Mouse (Mus musculus) embryonic facial prominence, embryonic 13.5 days (tissue): ENCODE results near the gene Srp68. TPM values are rescaled to one million over a fixed set of nuclear protein-coding genes. Genes with fewer than 3 reads are reported as not detected.

Experiments used
- ATAC-seq: fragments of 200-750 bp; cut with Nextera tagmentation; 2 replicates; pipeline ENCODE4 v1.8.0; 2017; ENCODE audit warnings: low read depth; ENCODE audit not compliant: insufficient number of reproducible peaks, insufficient read depth, low FRiP score, low TSS enrichment
- H3K27ac ChIP-seq: fragments of 300-500 bp; sonication (generic); 2 replicates; pipeline ENCODE4 v1.5.1; 2015; ENCODE audit warnings: moderate library complexity, mild to moderate bottlenecking, inconsistent platforms
- H3K27me3 ChIP-seq: fragments of 300-500 bp; sonication (generic); 2 replicates; pipeline ENCODE4 v1.6.1; 2015; ENCODE audit warnings: mild to moderate bottlenecking, inconsistent platforms
- H3K36me3 ChIP-seq: fragments of 300-500 bp; sonication (generic); 2 replicates; pipeline ENCODE4 v1.6.1; 2015; ENCODE audit warnings: mild to moderate bottlenecking, inconsistent platforms
- H3K4me1 ChIP-seq: fragments of 300-500 bp; sonication (generic); 2 replicates; pipeline ENCODE4 v1.6.1; 2015; ENCODE audit warnings: inconsistent platforms
- H3K4me2 ChIP-seq: fragments of 300-500 bp; sonication (generic); 2 replicates; pipeline ENCODE4 v1.6.1; 2015; ENCODE audit warnings: moderate library complexity, mild to moderate bottlenecking, inconsistent platforms
- H3K4me3 ChIP-seq: fragments of 300-500 bp; sonication (generic); 2 replicates; pipeline ENCODE4 v1.5.1; 2015; ENCODE audit warnings: mild to moderate bottlenecking, inconsistent platforms
- H3K9ac ChIP-seq: fragments of 300-500 bp; sonication (generic); 2 replicates; pipeline ENCODE4 v1.6.1; 2015; ENCODE audit warnings: mild to moderate bottlenecking, inconsistent platforms
- H3K9me3 ChIP-seq: fragments of 300-500 bp; sonication (generic); 2 replicates; pipeline ENCODE4 v1.6.1; 2016; ENCODE audit warnings: inconsistent platforms
- WGBS: fragments of 180-500 bp; shearing (Covaris S2); methylation state at CpG from one replicate; pipeline ENCODE4 v1.1.7; 2015; ENCODE audit warnings: mixed read lengths; 5-methylcytosine and 5-hydroxymethylcytosine counted together
- polyA plus RNA-seq: library from polyadenylated mRNA; unstranded; fragments of >200 nt; fragmentation: Nextera tagmentation; extraction: Ambion mirVana; gene quantifications from 2 replicates; pipeline ENCODE4 v1.2.1, GENCODE M21; 2015

Gene Srp68
- polyA plus RNA-seq, 1 experiment from 2014 or later = 97.5 TPM

GRCm38 (mm10) chr11:116237742-116238395, 36.1 kb downstream of the Srp68 start, which contains the start of gene Evpl:
Evpl (minus strand) TSS chr11:116238077.
- no peaks in the 10 kb centered on the region for H3K36me3 ChIP-seq
- peak within 1 kb of the TSS; percentile 57; the same call in 1 of the 2 replicates for H3K9ac ChIP-seq
- ATAC-seq = peak; percentile 73
- 12% methylated on average over 30 of the region's 31 CpGs for WGBS
- peaks cover 32% of the 10 kb centered on the region for H3K27me3 ChIP-seq
- H3K27ac ChIP-seq = 0 out of 2 replicates have a peak within 1 kb of the TSS, but pooled peaks have one; percentile 44
- H3K4me2 ChIP-seq = peak within 1 kb of the TSS; percentile 50
- no peaks in the 10 kb centered on the region for H3K9me3 ChIP-seq
- H3K4me3 ChIP-seq = peak within 1 kb of the TSS; percentile 39
- H3K4me1 ChIP-seq = peaks cover 15% of the 10 kb centered on the region

- no peaks in the 10 kb centered on the region for H3K36me3 ChIP-seq
- no peak for ATAC-seq
- H3K4me3 ChIP-seq = no peak overlapping the region
- no peak overlapping the region for H3K27ac ChIP-seq
- H3K4me1 ChIP-seq = peaks cover 6% of the 10 kb centered on the region; the same call in 1 of the 2 replicates
- no peak overlapping the region for H3K4me2 ChIP-seq
- H3K9ac ChIP-seq = no peak overlapping the region
- WGBS = 86% methylated on average over 8 of the region's 8 CpGs
- H3K9me3 ChIP-seq = no peaks in the 10 kb centered on the region
- peaks cover 37% of the 10 kb centered on the region for H3K27me3 ChIP-seq
These were observed 39.1 kb downstream of the Srp68 start for GRCm38 (mm10) chr11:116234901-116235300.

GRCm38 (mm10) chr11:116232427-116232826, 41.6 kb downstream of the Srp68 start:
- WGBS = 27% methylated on average over 17 of the region's 17 CpGs

GRCm38 (mm10) chr11:116228699-116229098, 45.3 kb downstream of the Srp68 start:
- Histone ChIP-seq H3K27me3 (peaks cover 29% of the 10 kb centered on the region), H3K4me1 (0 out of 2 replicates have a peak, but pooled peaks cover 9% of the 10 kb centered on the region), H3K4me3 (no peak overlapping the region), H3K27ac (no peak overlapping the region), H3K4me2 (no peak overlapping the region), H3K9me3 (no peaks in the 10 kb centered on the region), H3K9ac (no peak overlapping the region), H3K36me3 (peaks cover 18% of the 10 kb centered on the region)
- no peak for ATAC-seq
- 59% methylated on average over 4 of the region's 4 CpGs for WGBS

More at GRCm38 (mm10) chr11:116232427-116232826, 41.6 kb downstream of the Srp68 start:
- Histone ChIP-seq H3K4me2 (peak overlapping the region; percentile 43), H3K4me3 (no peak overlapping the region), H3K9ac (peak overlapping the region; percentile 56), H3K36me3 (0 out of 2 replicates have a peak, but pooled peaks cover 3% of the 10 kb centered on the region), H3K9me3 (no peaks in the 10 kb centered on the region), H3K27me3 (peaks cover 23% of the 10 kb centered on the region), H3K4me1 (0 out of 2 replicates have a peak, but pooled peaks cover 9% of the 10 kb centered on the region), H3K27ac (no peak overlapping the region)
- ATAC-seq = no peak

- Histone ChIP-seq H3K4me3 (no peak overlapping the region), H3K9me3 (no peaks in the 10 kb centered on the region), H3K27me3 (peaks cover 38% of the 10 kb centered on the region), H3K9ac (no peak overlapping the region), H3K4me1 (peaks cover 19% of the 10 kb centered on the region), H3K4me2 (no peak overlapping the region), H3K36me3 (peaks cover 21% of the 10 kb centered on the region), H3K27ac (no peak overlapping the region)
- 3% methylated on average over 2 of the region's 2 CpGs for WGBS
- ATAC-seq = no peak
These were observed 47.6 kb downstream of the Srp68 start for GRCm38 (mm10) chr11:116226414-116226813.

- peak overlapping the region; percentile 44 for H3K4me3 ChIP-seq
- peak overlapping the region; percentile 67 for H3K9ac ChIP-seq
- H3K27me3 ChIP-seq = peaks cover 47% of the 10 kb centered on the region
- ATAC-seq = no peak
- H3K27ac ChIP-seq = no peak overlapping the region
- peaks cover 25% of the 10 kb centered on the region for H3K4me1 ChIP-seq
- H3K4me2 ChIP-seq = peak overlapping the region; percentile 73
- whole genome bisulfite sequencing = 16% methylated on average over 23 of the region's 23 CpGs
- no peaks in the 10 kb centered on the region for H3K9me3 ChIP-seq
- H3K36me3 ChIP-seq = peaks cover 28% of the 10 kb centered on the region
These were observed 51.3 kb downstream of the Srp68 start for GRCm38 (mm10) chr11:116222740-116223059.

GRCm38 (mm10) chr11:116221931-116222739, 51.9 kb downstream of the Srp68 start:
- Histone ChIP-seq H3K27me3 (peaks cover 47% of the 10 kb centered on the region), H3K4me2 (peak overlapping the region; percentile 73), H3K27ac (no peak overlapping the region), H3K4me1 (peaks cover 25% of the 10 kb centered on the region), H3K9ac (peak overlapping the region; percentile 67), H3K4me3 (peak overlapping the region; percentile 44), H3K36me3 (peaks cover 23% of the 10 kb centered on the region), H3K9me3 (no peaks in the 10 kb centered on the region)
- WGBS = 11% methylated on average over 53 of the region's 53 CpGs
- ATAC-seq = no peak

GRCm38 (mm10) chr11:116219885-116220284, 54.1 kb downstream of the Srp68 start:
- H3K27ac ChIP-seq = peak overlapping the region; percentile 11; the same call in 1 of the 2 replicates
- peaks cover 44% of the 10 kb centered on the region for H3K27me3 ChIP-seq
- peaks cover 25% of the 10 kb centered on the region for H3K4me1 ChIP-seq
- no peak overlapping the region for H3K9ac ChIP-seq
- ATAC-seq = no peak
- H3K4me3 ChIP-seq = no peak overlapping the region
- H3K9me3 ChIP-seq = no peaks in the 10 kb centered on the region
- 22% methylated on average over 4 of the region's 4 CpGs for WGBS
- peaks cover 23% of the 10 kb centered on the region for H3K36me3 ChIP-seq
- H3K4me2 ChIP-seq = no peak overlapping the region

- 0 out of 2 replicates have a peak, but pooled peaks have one; percentile 21 for ATAC-seq
- peaks cover 18% of the 10 kb centered on the region for H3K36me3 ChIP-seq
- no peak overlapping the region for H3K4me3 ChIP-seq
- peak overlapping the region; percentile 49; the same call in 1 of the 2 replicates for H3K9ac ChIP-seq
- WGBS = 65% methylated on average over 7 of the region's 7 CpGs
- peaks cover 34% of the 10 kb centered on the region for H3K27me3 ChIP-seq
- no peaks in the 10 kb centered on the region for H3K9me3 ChIP-seq
- peak overlapping the region; percentile 60 for H3K27ac ChIP-seq
- H3K4me2 ChIP-seq = no peak overlapping the region
- peaks cover 25% of the 10 kb centered on the region for H3K4me1 ChIP-seq
These were observed 55.1 kb downstream of the Srp68 start for GRCm38 (mm10) chr11:116218737-116219400.

- H3K36me3 ChIP-seq = peaks cover 17% of the 10 kb centered on the region
- H3K27me3 ChIP-seq = peaks cover 28% of the 10 kb centered on the region
- peak overlapping the region; percentile 60; the same call in 1 of the 2 replicates for H3K27ac ChIP-seq
- ATAC-seq = no peak
- H3K4me2 ChIP-seq = no peak overlapping the region
- H3K9ac ChIP-seq = peak overlapping the region; percentile 49; the same call in 1 of the 2 replicates
- 86% methylated on average over 2 of the region's 2 CpGs for WGBS
- no peak overlapping the region for H3K4me3 ChIP-seq
- H3K9me3 ChIP-seq = no peaks in the 10 kb centered on the region
- H3K4me1 ChIP-seq = peaks cover 25% of the 10 kb centered on the region
These were observed 55.8 kb downstream of the Srp68 start for GRCm38 (mm10) chr11:116218263-116218662.

- Histone ChIP-seq H3K27me3 (peaks cover 10% of the 10 kb centered on the region), H3K36me3 (peaks cover 21% of the 10 kb centered on the region), H3K27ac (no peak overlapping the region), H3K4me2 (no peak overlapping the region), H3K4me1 (peaks cover 15% of the 10 kb centered on the region), H3K9ac (no peak overlapping the region), H3K4me3 (no peak overlapping the region), H3K9me3 (no peaks in the 10 kb centered on the region)
- WGBS = 81% methylated on average over 11 of the region's 11 CpGs
- ATAC-seq = no peak
These were observed 57.5 kb downstream of the Srp68 start for GRCm38 (mm10) chr11:116216549-116216948.
